Mouse (Mus musculus) intestine, postnatal 0 days (tissue): ENCODE data around the gene Dusp8. TPM values are rescaled to one million over a fixed set of nuclear protein-coding genes. Genes with fewer than 3 reads are reported as not detected.
A peak's percentile ranks its signal among the peaks of the same experiment; 100 is the strongest.

Experiments
- ATAC-seq: fragments of 200-750 bp; cut with Nextera tagmentation; 2 replicates; pipeline ENCODE4 v1.8.0; 2017; ENCODE audit warnings: mild to moderate bottlenecking, moderate TSS enrichment, moderate library complexity
- H3K27ac ChIP-seq: fragments of 300-500 bp; sonication (generic); 2 replicates; pipeline ENCODE4 v1.5.1; 2014; ENCODE audit warnings: mild to moderate bottlenecking, low read depth, low read length, moderate library complexity
- H3K27me3 ChIP-seq: fragments of 300-500 bp; sonication (generic); replicated peaks from 2 replicates; pipeline ENCODE4 v1.6.1; 2014; ENCODE audit warnings: low read length, mixed read lengths; ENCODE audit not compliant: control insufficient read depth, insufficient read depth
- H3K36me3 ChIP-seq: fragments of 300-500 bp; sonication (generic); 2 replicates; pipeline ENCODE4 v1.6.1; 2014; ENCODE audit warnings: mild to moderate bottlenecking, moderate library complexity; ENCODE audit not compliant: control insufficient read depth, insufficient read depth
- H3K4me1 ChIP-seq: fragments of 300-500 bp; sonication (generic); replicated peaks from 2 replicates; pipeline ENCODE4 v1.6.1; 2014; ENCODE audit warnings: antibody characterized with exemption, low read length, mixed read lengths; ENCODE audit not compliant: control insufficient read depth, insufficient read depth
- H3K4me2 ChIP-seq: fragments of 300-500 bp; sonication (generic); replicated peaks from 2 replicates; pipeline ENCODE4 v1.6.1; 2014; ENCODE audit warnings: low read depth, mild to moderate bottlenecking, moderate library complexity
- H3K4me3 ChIP-seq: fragments of 300-500 bp; sonication (generic); 2 replicates; pipeline ENCODE4 v1.5.1; 2014; ENCODE audit warnings: low read depth, low read length
- H3K9ac ChIP-seq: fragments of 300-500 bp; sonication (generic); 2 replicates; pipeline ENCODE4 v1.6.1; 2014; ENCODE audit warnings: mild to moderate bottlenecking, low read depth, low read length
- H3K9me3 ChIP-seq: fragments of 300-500 bp; sonication (generic); 2 replicates; pipeline ENCODE4 v1.6.1; 2016; ENCODE audit warnings: mixed run types; ENCODE audit not compliant: control insufficient read depth
- CTCF ChIP-seq: sonication (generic); IDR thresholded peaks from 2 replicates; pipeline ENCODE4 v1.5.1; 2016; ENCODE audit warnings: low read depth, mild to moderate bottlenecking, control low read depth, antibody characterized with exemption, moderate library complexity
- WGBS: fragments of 180-500 bp; shearing (Covaris S2); extraction: QIAGEN DNeasy Blood & Tissue Kit; methylation state at CpG from one replicate; pipeline ENCODE4 v1.1.7; 2014; 5-methylcytosine and 5-hydroxymethylcytosine counted together
- polyA plus RNA-seq: library from polyadenylated mRNA; unstranded; fragments of >200 nt; fragmentation: Nextera tagmentation; extraction: Ambion mirVana; gene quantifications from 2 replicates; pipeline ENCODE4 v1.2.1, GENCODE M21; 2015

Gene Dusp8
- polyA plus RNA-seq, 1 experiment from 2014 or later = 5.8 TPM

GRCm38 (mm10) chr7:142060185-142060930 is 35.3 kb downstream of the Dusp8 start:
- peak overlapping the region; percentile 87 for H3K4me2 ChIP-seq
- TF ChIP-seq CTCF = no peak
- H3K4me3 ChIP-seq = peak overlapping the region; percentile 90
- H3K27me3 ChIP-seq = no peaks in the 10 kb centered on the region
- H3K36me3 ChIP-seq = no peaks in the 10 kb centered on the region
- under 1% methylated on average over 44 of the region's 66 CpGs for WGBS
- peak; percentile 17 for ATAC-seq
- H3K9ac ChIP-seq = peak overlapping the region; percentile 96
- H3K4me1 ChIP-seq = peaks cover 12% of the 10 kb centered on the region
- no peaks in the 10 kb centered on the region for H3K9me3 ChIP-seq
- H3K27ac ChIP-seq = peak overlapping the region; percentile 95

- Histone ChIP-seq H3K36me3 (no peaks in the 10 kb centered on the region), H3K27me3 (no peaks in the 10 kb centered on the region), H3K9ac (no peak overlapping the region), H3K9me3 (no peaks in the 10 kb centered on the region), H3K4me3 (no peak overlapping the region), H3K4me1 (peaks cover 12% of the 10 kb centered on the region), H3K27ac (no peak overlapping the region), H3K4me2 (peak overlapping the region; percentile 87; the same call in 1 of the 2 replicates)
- ATAC-seq = no peak
- WGBS = 31% methylated on average over 2 of the region's 2 CpGs
- no peak for TF ChIP-seq CTCF
Measured at GRCm38 (mm10) chr7:142059024-142059423, 36.6 kb downstream of the Dusp8 start.

- Histone ChIP-seq H3K9ac (0 out of 2 replicates have a peak overlapping the region, but pooled peaks have one; percentile 22), H3K27ac (0 out of 2 replicates have a peak overlapping the region, but pooled peaks have one; percentile 46), H3K4me3 (no peak overlapping the region), H3K9me3 (no peaks in the 10 kb centered on the region), H3K4me2 (no peak overlapping the region), H3K36me3 (no peaks in the 10 kb centered on the region), H3K4me1 (peaks cover 12% of the 10 kb centered on the region), H3K27me3 (no peaks in the 10 kb centered on the region)
- 77% methylated on average over 1 of the region's 1 CpGs for WGBS
- ATAC-seq = no peak
- no peak for TF ChIP-seq CTCF
Measured at GRCm38 (mm10) chr7:142057121-142057520, 38.5 kb downstream of the Dusp8 start.

GRCm38 (mm10) chr7:142056601-142057061 is 39.0 kb downstream of the Dusp8 start:
- no peak; the same call in 1 of the 2 replicates for ATAC-seq
- H3K27me3 ChIP-seq = no peaks in the 10 kb centered on the region
- H3K9me3 ChIP-seq = no peaks in the 10 kb centered on the region
- 35% methylated on average over 1 of the region's 1 CpGs for WGBS
- H3K4me3 ChIP-seq = no peak overlapping the region
- H3K36me3 ChIP-seq = no peaks in the 10 kb centered on the region
- no peak for TF ChIP-seq CTCF
- H3K9ac ChIP-seq = no peak overlapping the region
- H3K27ac ChIP-seq = peak overlapping the region; percentile 46; the same call in 1 of the 2 replicates
- peaks cover 12% of the 10 kb centered on the region for H3K4me1 ChIP-seq
- no peak overlapping the region for H3K4me2 ChIP-seq

DNA sequence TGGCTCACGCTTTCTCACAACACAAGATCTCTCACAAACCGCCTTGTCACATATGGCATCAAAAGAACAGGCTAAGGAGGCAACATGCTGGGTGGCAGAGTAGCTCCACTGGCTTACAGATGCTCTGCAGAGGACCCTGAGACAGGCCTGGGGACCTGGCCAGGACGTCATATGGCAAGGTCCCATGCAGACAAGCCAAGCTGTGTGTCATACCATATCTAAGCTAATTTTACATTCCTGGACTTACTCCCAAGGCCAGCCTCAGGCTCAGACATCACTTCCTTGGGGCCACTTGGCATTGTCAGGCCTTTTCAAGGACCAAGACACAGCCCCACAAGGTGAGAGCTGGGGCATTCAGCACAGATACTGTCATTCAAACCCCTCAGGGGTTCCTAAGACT is 40.2 kb downstream of the Dusp8 start:
- TF ChIP-seq CTCF = no peak
- Histone ChIP-seq H3K4me1 (peaks cover 12% of the 10 kb centered on the region; the same call in 1 of the 2 replicates), H3K27ac (no peak overlapping the region), H3K9ac (no peak overlapping the region), H3K9me3 (no peaks in the 10 kb centered on the region), H3K4me2 (no peak overlapping the region), H3K4me3 (no peak overlapping the region), H3K36me3 (no peaks in the 10 kb centered on the region), H3K27me3 (no peaks in the 10 kb centered on the region)
- ATAC-seq = no peak
- WGBS = 86% methylated on average over 3 of the region's 3 CpGs

DNA sequence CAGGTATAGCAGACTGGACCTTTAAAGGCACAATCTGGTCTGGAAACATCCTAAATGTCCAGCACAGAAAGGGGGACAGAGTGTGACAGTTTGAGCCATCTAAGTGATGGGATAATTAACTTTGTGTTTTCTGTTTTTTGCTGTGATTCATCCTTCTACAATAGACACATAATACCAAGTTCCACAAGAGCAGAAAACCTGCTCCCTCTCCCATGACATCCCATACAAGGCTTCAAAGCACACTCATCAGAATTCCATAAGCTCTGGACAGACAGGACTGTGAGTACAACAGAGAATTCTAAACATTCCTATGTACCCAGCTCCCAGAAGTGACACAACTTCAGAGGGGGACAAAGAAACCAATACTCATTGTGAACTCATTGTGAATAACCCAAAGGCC is 45.1 kb downstream of the Dusp8 start:
- no peak overlapping the region for H3K27ac ChIP-seq
- no peak overlapping the region for H3K9ac ChIP-seq
- H3K4me1 ChIP-seq = 0 out of 2 replicates have a peak, but pooled peaks cover 3% of the 10 kb centered on the region
- H3K27me3 ChIP-seq = no peaks in the 10 kb centered on the region
- ATAC-seq = no peak
- H3K4me2 ChIP-seq = no peak overlapping the region
- no peaks in the 10 kb centered on the region for H3K36me3 ChIP-seq
- no peak for TF ChIP-seq CTCF
- H3K4me3 ChIP-seq = no peak overlapping the region
- H3K9me3 ChIP-seq = no peaks in the 10 kb centered on the region
